Mouse (Mus musculus): ENCODE results near the gene Ssu72. TPM values are rescaled to one million over a fixed set of nuclear protein-coding genes. Genes with fewer than 3 reads are reported as not detected.
"Not testable (repeated sequence)": the region's sequence is repeated elsewhere in the genome, so short reads cannot be mapped to it uniquely, and the experiment has no call there.

The Ssu72 gene
- total RNA-seq, 2 experiments from 2014 or later, result 65.7 to 79.1 TPM

GRCm38 (mm10) chr4:155696261-155697255 lies 8.0 kb upstream of the Ssu72 start:
- no peak for DNase-seq (ENCODE audit: low spot score in 2 of 2)

GRCm38 (mm10) chr4:155700425-155700824 lies 4.2 kb upstream of the Ssu72 start:
- DNase-seq (ENCODE audit: low spot score in 2 of 2), result no peak

GRCm38 (mm10) chr4:155703425-155703929 lies 1.1 kb upstream of the Ssu72 start:
- DNase-seq (ENCODE audit: low spot score in 2 of 2), result no peak

GRCm38 (mm10) chr4:155705592-155705929 lies 961 bp downstream of the Ssu72 start:
- DNase-seq (ENCODE audit: low spot score in 2 of 2), result no peak

- DNase-seq (ENCODE audit: low spot score in 2 of 2), result no peak
These were observed 4.0 kb downstream of the Ssu72 start for GRCm38 (mm10) chr4:155708582-155708981.

GRCm38 (mm10) chr4:155708988-155709387 lies 4.4 kb downstream of the Ssu72 start:
- no peak for DNase-seq (ENCODE audit: low spot score in 2 of 2)

- no peak for DNase-seq (ENCODE audit: low spot score in 2 of 2)
These were observed 6.1 kb downstream of the Ssu72 start for GRCm38 (mm10) chr4:155710521-155711252.

GRCm38 (mm10) chr4:155721668-155722083 lies 17.1 kb downstream of the Ssu72 start:
- DNase-seq (ENCODE audit: low spot score in 2 of 2), result no peak

- no peak for DNase-seq (ENCODE audit: low spot score in 2 of 2)
These were observed 23.4 kb downstream of the Ssu72 start for GRCm38 (mm10) chr4:155727993-155728392.

GRCm38 (mm10) chr4:155733267-155733666 lies 28.7 kb downstream of the Ssu72 start:
- DNase-seq (ENCODE audit: low spot score in 2 of 2), result no peak

- peak; percentile 86 to 92 for DNase-seq (ENCODE audit: low spot score in 2 of 2)
These were observed 29.8 kb downstream of the Ssu72 start, which contains the start of gene Tmem240 for GRCm38 (mm10) chr4:155734350-155734941. TSS of gene Tmem240 (plus strand) at chr4:155734800.

- peak; percentile 37 to 54 for DNase-seq (ENCODE audit: low spot score in 2 of 2)
These were observed 30.5 kb downstream of the Ssu72 start for GRCm38 (mm10) chr4:155734951-155735702.

- DNase-seq (ENCODE audit: low spot score in 2 of 2), result no peak
These were observed 31.2 kb downstream of the Ssu72 start for GRCm38 (mm10) chr4:155735788-155736187.

GRCm38 (mm10) chr4:155736421-155736820 lies 31.8 kb downstream of the Ssu72 start:
- DNase-seq (ENCODE audit: low spot score in 2 of 2), result no peak

GRCm38 (mm10) chr4:155738262-155738661 lies 33.7 kb downstream of the Ssu72 start:
- DNase-seq (ENCODE audit: low spot score in 2 of 2), result no peak

- DNase-seq (ENCODE audit: low spot score in 2 of 2), result no peak
These were observed 34.6 kb downstream of the Ssu72 start for GRCm38 (mm10) chr4:155739152-155739551.

GRCm38 (mm10) chr4:155739741-155740636 lies 35.4 kb downstream of the Ssu72 start:
- DNase-seq (ENCODE audit: low spot score in 2 of 2), result no peak

GRCm38 (mm10) chr4:155740681-155741080 lies 36.1 kb downstream of the Ssu72 start:
- DNase-seq (ENCODE audit: low spot score in 2 of 2), result not testable (repeated sequence)

- DNase-seq (ENCODE audit: low spot score in 2 of 2), result no peak
These were observed 38.1 kb downstream of the Ssu72 start for GRCm38 (mm10) chr4:155742684-155743083.

GRCm38 (mm10) chr4:155744474-155744873 lies 39.9 kb downstream of the Ssu72 start:
- no peak for DNase-seq (ENCODE audit: low spot score in 2 of 2)
